Mouse (Mus musculus): Measurements from ENCODE around the gene Retnlg. TPM values are rescaled to one million over a fixed set of nuclear protein-coding genes. Genes with fewer than 3 reads are reported as not detected.
"Not testable (repeated sequence)": the region's sequence is repeated elsewhere in the genome, so short reads cannot be mapped to it uniquely, and the experiment has no call there.

The Retnlg gene
- not detected in 2 replicates for polyA plus RNA-seq (2014; fragmentation: Nextera tagmentation; extraction: Ambion mirVana)

DNA sequence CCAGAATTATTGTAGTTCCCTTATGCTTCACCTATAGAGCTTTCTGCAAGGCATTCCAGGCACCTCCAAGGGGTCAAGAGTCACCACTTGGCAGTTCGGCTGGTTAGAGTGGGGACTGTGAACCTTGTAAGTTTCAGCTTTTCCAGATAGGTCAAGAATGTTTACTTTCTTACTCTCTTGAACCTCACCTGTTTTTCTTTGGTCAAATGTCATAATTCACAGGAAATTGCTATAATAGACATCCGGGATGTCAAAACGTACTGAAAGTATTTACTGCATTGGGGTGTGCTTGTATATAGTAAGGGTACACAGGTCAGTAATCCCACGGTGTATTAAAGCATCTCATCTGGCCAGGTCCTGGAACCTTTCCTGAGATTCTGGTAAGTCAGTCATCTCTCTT, at the start of gene Retnlg:
Retnlg (plus strand) TSS at position 301 of the 400 bp plus-strand sequence.
- no peaks in the 10 kb centered on the region for H3K9me3 ChIP-seq (ENCODE audit: control insufficient read depth, low read length)
- no peak within 1 kb of the TSS for H3K9ac ChIP-seq (ENCODE audit: low read length)
- H3K36me3 ChIP-seq (ENCODE audit: control insufficient read depth, insufficient read depth, low read length), result no peaks in the 10 kb centered on the region
- H3K4me2 ChIP-seq (ENCODE audit: low read depth), result no peak within 1 kb of the TSS
- DNase-seq (ENCODE audit: low spot score) (no peak), ATAC-seq (ENCODE audit: insufficient read depth, low FRiP score, low TSS enrichment) (no peak)
- no peak within 1 kb of the TSS for H3K4me3 ChIP-seq (ENCODE audit: low read depth, low read length)
- H3K27me3 ChIP-seq (ENCODE audit: control insufficient read depth, insufficient read depth, low read length), result no peaks in the 10 kb centered on the region
- H3K4me1 ChIP-seq (ENCODE audit: control insufficient read depth, insufficient read depth, low read length), result no peaks in the 10 kb centered on the region
- H3K27ac ChIP-seq (ENCODE audit: low read depth, low read length), result no peak within 1 kb of the TSS
- WGBS, result 85% methylated on average over 4 of the region's 4 CpGs

DNA sequence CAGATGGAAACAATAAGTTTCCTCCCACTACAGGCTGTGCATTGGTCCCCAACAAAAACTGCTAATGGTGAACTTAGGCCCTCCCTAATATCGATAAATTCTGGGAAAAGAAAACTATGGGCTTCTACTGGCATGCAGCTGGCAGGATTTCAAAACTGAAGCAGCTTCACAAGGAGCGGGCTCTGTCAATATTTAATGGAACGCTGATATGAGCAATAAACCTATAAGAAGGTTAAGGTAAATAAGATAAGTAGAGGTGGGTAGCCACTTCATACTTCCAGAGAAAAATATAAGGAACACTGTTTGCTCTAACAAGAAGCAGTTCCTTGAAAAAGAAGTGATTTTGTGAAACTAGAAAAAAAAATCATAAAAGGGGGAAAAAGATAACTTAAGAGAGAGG, 45.9 kb upstream of the Retnlg start:
- no peak for DNase-seq (ENCODE audit: low spot score)
- Histone ChIP-seq H3K4me1 (ENCODE audit: control insufficient read depth, insufficient read depth, low read length) (no peaks in the 10 kb centered on the region), H3K4me2 (ENCODE audit: low read depth) (no peak overlapping the region), H3K4me3 (ENCODE audit: low read depth, low read length) (no peak overlapping the region), H3K27ac (ENCODE audit: low read depth, low read length) (no peak overlapping the region), H3K9ac (ENCODE audit: low read length) (no peak overlapping the region), H3K27me3 (ENCODE audit: control insufficient read depth, insufficient read depth, low read length) (no peaks in the 10 kb centered on the region), H3K9me3 (ENCODE audit: control insufficient read depth, low read length) (no peaks in the 10 kb centered on the region), H3K36me3 (ENCODE audit: control insufficient read depth, insufficient read depth, low read length) (no peaks in the 10 kb centered on the region)
- no peak for ATAC-seq (ENCODE audit: insufficient read depth, low FRiP score, low TSS enrichment)
- WGBS, result 89% methylated on average over 3 of the region's 3 CpGs

GRCm38 (mm10) chr16:48827625-48828024, 44.8 kb upstream of the Retnlg start:
- H3K4me1 ChIP-seq (ENCODE audit: control insufficient read depth, insufficient read depth, low read length), result no peaks in the 10 kb centered on the region

GRCm38 (mm10) chr16:48829060-48829459, 43.4 kb upstream of the Retnlg start:
- no peak for DNase-seq (ENCODE audit: low spot score)

More at GRCm38 (mm10) chr16:48827625-48828024, 44.8 kb upstream of the Retnlg start:
- no peak overlapping the region for H3K27ac ChIP-seq (ENCODE audit: low read depth, low read length)
- H3K9ac ChIP-seq (ENCODE audit: low read length), result no peak overlapping the region
- H3K4me2 ChIP-seq (ENCODE audit: low read depth), result no peak overlapping the region
- no peak overlapping the region for H3K4me3 ChIP-seq (ENCODE audit: low read depth, low read length)
- H3K36me3 ChIP-seq (ENCODE audit: control insufficient read depth, insufficient read depth, low read length), result no peaks in the 10 kb centered on the region
- no peak for ATAC-seq (ENCODE audit: insufficient read depth, low FRiP score, low TSS enrichment)
- no peak for DNase-seq (ENCODE audit: low spot score)
- H3K9me3 ChIP-seq (ENCODE audit: control insufficient read depth, low read length), result no peaks in the 10 kb centered on the region
- WGBS, result 50% methylated on average over 1 of the region's 1 CpGs
- no peaks in the 10 kb centered on the region for H3K27me3 ChIP-seq (ENCODE audit: control insufficient read depth, insufficient read depth, low read length)

DNA sequence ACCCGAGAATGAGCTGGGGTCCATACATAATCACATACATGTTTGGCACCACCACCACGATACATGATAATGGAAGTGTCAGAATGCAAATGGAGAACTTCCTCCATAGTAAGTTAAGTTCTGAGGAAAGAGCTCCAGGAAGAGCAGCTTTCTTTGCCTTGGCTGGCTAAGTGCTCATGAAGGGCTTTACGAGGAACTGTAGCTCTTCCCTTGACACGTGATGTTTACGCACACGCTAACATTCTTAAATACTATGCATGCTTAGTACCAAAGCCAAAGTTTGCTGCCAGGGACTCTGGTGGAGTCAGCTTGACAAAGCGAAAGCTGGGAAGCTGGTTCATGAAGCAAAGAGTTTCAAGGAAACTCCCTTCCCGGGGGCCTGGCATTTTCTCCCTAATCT, 40.4 kb upstream of the Retnlg start:
- ATAC-seq (ENCODE audit: insufficient read depth, low FRiP score, low TSS enrichment) (no peak), DNase-seq (ENCODE audit: low spot score) (no peak)
- Histone ChIP-seq H3K4me1 (ENCODE audit: control insufficient read depth, insufficient read depth, low read length) (no peaks in the 10 kb centered on the region), H3K4me2 (ENCODE audit: low read depth) (no peak overlapping the region), H3K27ac (ENCODE audit: low read depth, low read length) (no peak overlapping the region), H3K4me3 (ENCODE audit: low read depth, low read length) (no peak overlapping the region), H3K9ac (ENCODE audit: low read length) (no peak overlapping the region), H3K36me3 (ENCODE audit: control insufficient read depth, insufficient read depth, low read length) (no peaks in the 10 kb centered on the region), H3K27me3 (ENCODE audit: control insufficient read depth, insufficient read depth, low read length) (no peaks in the 10 kb centered on the region), H3K9me3 (ENCODE audit: control insufficient read depth, low read length) (no peaks in the 10 kb centered on the region)
- 89% methylated on average over 7 of the region's 8 CpGs for WGBS

More at GRCm38 (mm10) chr16:48829060-48829459, 43.4 kb upstream of the Retnlg start:
- ATAC-seq (ENCODE audit: insufficient read depth, low FRiP score, low TSS enrichment), result no peak
- Histone ChIP-seq H3K27me3 (ENCODE audit: control insufficient read depth, insufficient read depth, low read length) (no peaks in the 10 kb centered on the region), H3K4me3 (ENCODE audit: low read depth, low read length) (no peak overlapping the region), H3K9ac (ENCODE audit: low read length) (no peak overlapping the region), H3K9me3 (ENCODE audit: control insufficient read depth, low read length) (no peaks in the 10 kb centered on the region), H3K27ac (ENCODE audit: low read depth, low read length) (no peak overlapping the region), H3K36me3 (ENCODE audit: control insufficient read depth, insufficient read depth, low read length) (no peaks in the 10 kb centered on the region), H3K4me2 (ENCODE audit: low read depth) (no peak overlapping the region), H3K4me1 (ENCODE audit: control insufficient read depth, insufficient read depth, low read length) (no peaks in the 10 kb centered on the region)
- WGBS, result 89% methylated on average over 4 of the region's 4 CpGs

- H3K4me2 ChIP-seq (ENCODE audit: low read depth); H3K36me3 ChIP-seq (ENCODE audit: control insufficient read depth, insufficient read depth, low read length); H3K27ac ChIP-seq (ENCODE audit: low read depth, low read length); H3K27me3 ChIP-seq (ENCODE audit: control insufficient read depth, insufficient read depth, low read length); DNase-seq (ENCODE audit: low spot score); H3K4me3 ChIP-seq (ENCODE audit: low read depth, low read length); H3K9me3 ChIP-seq (ENCODE audit: control insufficient read depth, low read length); H3K9ac ChIP-seq (ENCODE audit: low read length); ATAC-seq (ENCODE audit: insufficient read depth, low FRiP score, low TSS enrichment); H3K4me1 ChIP-seq (ENCODE audit: control insufficient read depth, insufficient read depth, low read length): not testable (repeated sequence)
- WGBS, result 74% methylated on average over 1 of the region's 1 CpGs
These were observed 38.8 kb upstream of the Retnlg start for GRCm38 (mm10) chr16:48833626-48834025.

- no peaks in the 10 kb centered on the region for H3K27me3 ChIP-seq (ENCODE audit: control insufficient read depth, insufficient read depth, low read length)
- no peak within 1 kb of the TSS for H3K27ac ChIP-seq (ENCODE audit: low read depth, low read length)
- 87% methylated on average over 3 of the region's 3 CpGs for WGBS
- H3K9me3 ChIP-seq (ENCODE audit: control insufficient read depth, low read length), result no peaks in the 10 kb centered on the region
- DNase-seq (ENCODE audit: low spot score), result no peak
- H3K36me3 ChIP-seq (ENCODE audit: control insufficient read depth, insufficient read depth, low read length), result no peaks in the 10 kb centered on the region
- no peak within 1 kb of the TSS for H3K4me2 ChIP-seq (ENCODE audit: low read depth)
- no peak within 1 kb of the TSS for H3K9ac ChIP-seq (ENCODE audit: low read length)
- no peaks in the 10 kb centered on the region for H3K4me1 ChIP-seq (ENCODE audit: control insufficient read depth, insufficient read depth, low read length)
- H3K4me3 ChIP-seq (ENCODE audit: low read depth, low read length), result no peak within 1 kb of the TSS
- ATAC-seq (ENCODE audit: insufficient read depth, low FRiP score, low TSS enrichment), result no peak
These were observed 30.2 kb upstream of the Retnlg start, which contains the start of gene Retnla for GRCm38 (mm10) chr16:48842266-48842665. TSS of gene Retnla (plus strand) at chr16:48842551.

DNA sequence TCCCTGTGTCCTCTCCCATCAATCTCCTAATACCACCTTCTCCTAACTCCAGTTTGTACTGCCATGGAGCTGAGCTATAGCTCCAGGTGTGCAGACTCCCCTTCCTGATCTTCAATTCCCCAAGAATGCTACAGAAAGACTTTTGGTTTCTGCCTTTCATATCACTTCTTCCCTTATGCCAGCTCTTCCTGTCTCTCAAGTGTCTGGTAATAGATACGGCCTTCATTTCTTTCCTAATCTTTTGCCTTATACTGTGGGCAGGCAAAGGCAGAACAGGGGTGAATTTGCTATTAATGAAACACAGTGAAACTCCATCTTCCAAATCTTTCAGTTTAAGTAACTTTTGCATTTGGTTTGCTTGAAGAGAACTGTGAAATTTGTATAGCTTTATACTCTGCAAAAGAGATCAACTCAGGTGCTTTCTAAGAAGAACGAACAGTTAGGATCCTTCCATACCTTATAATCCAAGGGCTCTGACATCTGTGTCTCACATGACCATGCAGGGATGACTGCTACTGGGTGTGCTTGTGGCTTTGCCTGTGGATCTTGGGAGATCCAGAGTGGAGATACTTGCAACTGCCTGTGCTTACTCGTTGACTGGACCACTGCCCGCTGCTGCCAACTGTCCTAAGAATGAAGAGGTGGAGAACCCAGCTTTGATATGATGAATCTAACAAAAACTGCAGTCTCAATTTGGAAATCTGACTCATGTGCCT, 28.6 kb upstream of the Retnlg start:
- Histone ChIP-seq H3K27me3 (ENCODE audit: control insufficient read depth, insufficient read depth, low read length) (no peaks in the 10 kb centered on the region), H3K4me2 (ENCODE audit: low read depth) (no peak overlapping the region), H3K27ac (ENCODE audit: low read depth, low read length) (no peak overlapping the region), H3K36me3 (ENCODE audit: control insufficient read depth, insufficient read depth, low read length) (no peaks in the 10 kb centered on the region), H3K9me3 (ENCODE audit: control insufficient read depth, low read length) (no peaks in the 10 kb centered on the region), H3K4me3 (ENCODE audit: low read depth, low read length) (no peak overlapping the region), H3K4me1 (ENCODE audit: control insufficient read depth, insufficient read depth, low read length) (no peaks in the 10 kb centered on the region), H3K9ac (ENCODE audit: low read length) (no peak overlapping the region)
- WGBS, result 89% methylated on average over 4 of the region's 4 CpGs
- ATAC-seq (ENCODE audit: insufficient read depth, low FRiP score, low TSS enrichment) (no peak), DNase-seq (ENCODE audit: low spot score) (no peak)

- not testable (repeated sequence) for H3K27ac ChIP-seq (ENCODE audit: low read depth, low read length); H3K27me3 ChIP-seq (ENCODE audit: control insufficient read depth, insufficient read depth, low read length); H3K9ac ChIP-seq (ENCODE audit: low read length); H3K36me3 ChIP-seq (ENCODE audit: control insufficient read depth, insufficient read depth, low read length); ATAC-seq (ENCODE audit: insufficient read depth, low FRiP score, low TSS enrichment); H3K4me1 ChIP-seq (ENCODE audit: control insufficient read depth, insufficient read depth, low read length); H3K4me3 ChIP-seq (ENCODE audit: low read depth, low read length); H3K4me2 ChIP-seq (ENCODE audit: low read depth); H3K9me3 ChIP-seq (ENCODE audit: control insufficient read depth, low read length); DNase-seq (ENCODE audit: low spot score)
- WGBS, result 81% methylated on average over 1 of the region's 1 CpGs
These were observed 7.4 kb upstream of the Retnlg start for GRCm38 (mm10) chr16:48865004-48865403.
